Mouse (Mus musculus): Measurements from ENCODE around the gene Bst2. TPM values are rescaled to one million over a fixed set of nuclear protein-coding genes. Genes with fewer than 3 reads are reported as not detected.
"Not testable (repeated sequence)": the region's sequence is repeated elsewhere in the genome, so short reads cannot be mapped to it uniquely, and the experiment has no call there.

The Bst2 gene
- polyA plus RNA-seq, 1 experiment from 2014 or later = 34.0 TPM

DNA sequence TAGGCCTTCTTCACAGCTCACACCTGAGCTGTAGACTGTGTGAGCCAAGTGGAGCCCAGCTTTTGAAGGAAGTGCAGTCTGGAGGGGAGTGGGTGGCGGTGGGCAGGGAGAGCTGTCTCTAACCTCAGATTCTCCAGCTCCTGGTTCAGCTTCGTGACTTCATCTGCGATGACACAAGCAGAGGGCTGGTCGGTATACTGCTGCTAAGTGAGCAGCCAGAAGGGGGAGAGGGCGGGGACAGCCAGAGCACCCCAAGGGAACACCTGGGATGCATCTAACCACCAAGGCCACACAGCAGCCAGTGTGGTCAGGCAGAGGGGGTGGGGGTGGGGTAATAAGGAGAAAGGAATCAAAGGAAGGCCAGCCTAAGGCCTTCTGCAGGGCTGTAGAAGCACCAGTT is 1.6 kb downstream of the Bst2 start:
- H3K36me3 ChIP-seq = no peaks in the 10 kb centered on the region
- peaks cover 14% of the 10 kb centered on the region for H3K4me1 ChIP-seq
- H3K4me2 ChIP-seq = peak overlapping the region; percentile 69
- peak overlapping the region; percentile 60 for H3K9ac ChIP-seq
- no peaks in the 10 kb centered on the region for H3K9me3 ChIP-seq
- no peak overlapping the region for H3K27ac ChIP-seq (replicated peaks)
- 66% methylated on average over 5 of the region's 5 CpGs for WGBS
- no peak for ATAC-seq (ENCODE audit: extremely low read depth, insufficient number of reproducible peaks, low FRiP score, low TSS enrichment)
- H3K4me3 ChIP-seq = 0 out of 2 replicates have a peak overlapping the region, but pooled peaks have one; percentile 58
- peaks cover 22% of the 10 kb centered on the region for H3K27me3 ChIP-seq (replicated peaks)

DNA sequence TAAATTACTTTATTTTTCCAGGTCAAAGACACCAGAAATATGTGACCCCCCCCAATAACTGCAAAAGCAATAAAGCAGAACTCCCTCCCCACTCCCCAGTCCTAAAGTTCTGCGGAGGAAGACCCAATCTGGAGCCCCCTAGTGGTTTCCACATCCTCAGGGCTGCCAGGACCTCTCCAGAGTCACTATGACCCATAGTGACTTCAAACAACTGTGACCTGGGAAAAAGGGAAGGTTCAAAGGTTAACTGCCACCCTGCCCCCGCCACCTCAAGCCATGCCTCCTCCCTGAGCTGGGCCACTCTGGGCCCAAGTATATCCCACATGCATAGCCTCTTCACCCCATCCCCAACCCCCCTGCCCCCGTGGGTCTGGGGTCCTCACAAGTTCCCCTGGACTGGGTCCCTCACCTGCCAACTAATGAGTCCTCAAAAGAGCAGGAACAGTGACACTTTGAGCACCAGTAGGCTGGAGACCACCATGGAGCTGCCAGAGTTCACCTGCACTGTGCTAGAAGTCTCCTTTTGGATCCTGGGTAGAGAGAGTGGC is 2.9 kb downstream of the Bst2 start:
- H3K4me3 ChIP-seq = no peak overlapping the region
- peaks cover 17% of the 10 kb centered on the region for H3K27me3 ChIP-seq (replicated peaks)
- H3K27ac ChIP-seq (replicated peaks) = no peak overlapping the region
- peaks cover 14% of the 10 kb centered on the region for H3K4me1 ChIP-seq
- no peak overlapping the region for H3K9ac ChIP-seq
- H3K4me2 ChIP-seq = no peak overlapping the region
- no peaks in the 10 kb centered on the region for H3K9me3 ChIP-seq
- 34% methylated on average over 3 of the region's 3 CpGs for WGBS
- no peaks in the 10 kb centered on the region for H3K36me3 ChIP-seq
- ATAC-seq (ENCODE audit: extremely low read depth, insufficient number of reproducible peaks, low FRiP score, low TSS enrichment) = no peak

DNA sequence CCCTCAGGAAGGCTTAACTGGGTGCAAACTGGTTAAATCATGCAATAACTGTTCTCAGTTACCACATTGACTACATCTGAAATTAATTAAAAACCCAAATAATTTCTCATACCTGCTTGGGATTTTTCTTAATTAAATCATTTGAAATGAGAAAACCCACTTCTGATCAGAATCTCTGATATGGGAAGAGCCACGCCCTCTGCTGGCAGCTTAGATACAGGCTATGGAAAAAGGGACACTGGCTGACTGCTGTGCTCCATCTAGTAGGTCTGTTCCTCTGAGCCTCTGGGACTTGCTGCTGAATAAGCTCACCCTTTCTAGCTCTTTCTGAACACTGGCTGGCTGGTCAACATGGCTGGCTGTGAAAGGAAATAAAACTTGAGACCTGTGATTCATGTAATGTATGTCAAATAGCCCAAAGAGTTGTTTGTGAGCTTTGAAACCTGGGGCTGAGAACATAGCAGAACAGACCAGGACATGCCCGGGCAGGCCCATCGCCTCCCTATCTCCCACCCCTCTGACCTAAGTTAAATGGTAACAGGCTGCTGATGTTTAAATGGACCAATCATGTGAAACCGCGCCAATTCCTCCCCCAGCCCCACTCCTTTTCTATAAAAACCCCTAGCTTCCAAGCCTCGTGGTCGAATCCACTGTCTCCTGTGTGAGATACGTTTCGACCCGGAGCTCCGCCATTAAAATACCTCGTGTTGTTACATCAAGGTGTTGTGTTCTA is 6.4 kb downstream of the Bst2 start:
- H3K27ac ChIP-seq (replicated peaks); ATAC-seq (ENCODE audit: extremely low read depth, insufficient number of reproducible peaks, low FRiP score, low TSS enrichment); H3K9ac ChIP-seq; H3K4me2 ChIP-seq; H3K9me3 ChIP-seq; H3K4me3 ChIP-seq; H3K36me3 ChIP-seq: not testable (repeated sequence)
- WGBS = 70% methylated on average over 5 of the region's 12 CpGs
- peaks cover 11% of the 10 kb centered on the region; the same call in 1 of the 2 replicates for H3K27me3 ChIP-seq (replicated peaks)
- H3K4me1 ChIP-seq = peaks cover 28% of the 10 kb centered on the region

- peak; percentile 34; the same call in 1 of the 2 replicates for ATAC-seq (ENCODE audit: extremely low read depth, insufficient number of reproducible peaks, low FRiP score, low TSS enrichment)
- Histone ChIP-seq H3K27me3 (replicated peaks) (peaks cover 25% of the 10 kb centered on the region), H3K4me2 (no peak overlapping the region), H3K9me3 (no peaks in the 10 kb centered on the region), H3K9ac (no peak overlapping the region), H3K27ac (replicated peaks) (peak overlapping the region; percentile 87), H3K4me3 (no peak overlapping the region), H3K36me3 (no peaks in the 10 kb centered on the region), H3K4me1 (peaks cover 37% of the 10 kb centered on the region)
- WGBS = 66% methylated on average over 11 of the region's 11 CpGs
These were observed 8.7 kb downstream of the Bst2 start for GRCm38 (mm10) chr8:71528362-71529073.

DNA sequence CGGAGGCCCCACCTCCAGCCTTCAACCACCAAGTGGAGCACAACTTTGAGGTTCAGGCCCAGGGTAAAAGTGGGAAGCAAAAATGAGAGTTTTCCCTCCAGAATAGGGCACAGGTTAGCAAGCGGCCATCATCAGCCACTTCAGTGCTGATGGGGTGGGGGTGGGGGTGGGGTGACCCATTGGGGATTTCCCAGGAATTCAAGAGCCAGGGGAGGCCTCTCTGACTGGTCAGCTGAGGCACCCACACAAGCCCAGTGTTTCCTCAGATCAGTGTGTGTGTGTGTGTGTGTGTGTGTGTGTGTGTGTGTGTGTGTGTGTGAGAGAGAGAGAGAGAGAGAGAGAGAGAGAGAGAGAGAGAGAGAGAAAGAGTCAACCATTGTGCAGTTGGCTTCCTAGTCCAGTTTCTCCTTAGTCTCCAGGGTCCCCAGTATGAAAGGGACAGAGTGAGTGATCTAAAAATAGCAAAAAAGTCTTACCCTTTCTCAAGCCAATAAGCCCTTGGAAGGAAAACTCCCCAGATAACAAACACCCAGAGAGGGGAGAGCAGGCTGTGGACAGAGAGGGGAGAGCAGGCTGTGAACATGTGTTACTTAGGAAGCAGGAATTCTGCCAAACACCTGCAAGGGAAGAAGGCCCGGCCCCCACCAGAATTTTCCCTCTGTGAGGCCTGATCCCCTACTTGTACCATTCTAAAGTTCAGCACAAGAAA is 9.9 kb downstream of the Bst2 start:
- Histone ChIP-seq H3K4me1 (peaks cover 37% of the 10 kb centered on the region), H3K9ac (peak overlapping the region; percentile 50), H3K4me3 (no peak overlapping the region), H3K9me3 (no peaks in the 10 kb centered on the region), H3K27ac (replicated peaks) (peak overlapping the region; percentile 87), H3K36me3 (no peaks in the 10 kb centered on the region), H3K4me2 (peak overlapping the region; percentile 11; the same call in 1 of the 2 replicates), H3K27me3 (replicated peaks) (peaks cover 25% of the 10 kb centered on the region)
- WGBS = 37% methylated on average over 3 of the region's 3 CpGs
- ATAC-seq (ENCODE audit: extremely low read depth, insufficient number of reproducible peaks, low FRiP score, low TSS enrichment) = no peak

DNA sequence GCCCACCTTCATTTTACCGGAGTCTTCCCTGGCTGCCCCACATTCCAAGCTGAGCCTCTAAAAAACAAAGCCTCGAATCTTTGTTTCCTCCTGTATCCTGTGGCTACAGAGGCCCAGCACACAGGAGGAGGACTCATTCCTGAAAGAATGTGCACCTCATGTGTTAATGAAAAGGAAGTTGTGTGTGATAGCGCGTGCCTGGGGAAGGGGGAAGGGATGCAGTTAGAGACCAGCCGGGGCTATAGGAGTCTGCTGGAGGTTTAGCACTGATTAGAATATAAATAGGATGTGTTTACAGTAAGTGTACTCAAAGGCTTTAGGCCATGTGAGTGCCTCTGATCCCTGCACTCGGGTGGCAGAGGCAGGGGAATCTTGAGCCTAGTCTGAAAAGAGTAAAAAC is 11.0 kb downstream of the Bst2 start:
- Histone ChIP-seq H3K4me2 (peak overlapping the region; percentile 61; the same call in 1 of the 2 replicates), H3K27ac (replicated peaks) (peak overlapping the region; percentile 87), H3K9me3 (no peaks in the 10 kb centered on the region), H3K36me3 (no peaks in the 10 kb centered on the region), H3K9ac (peak overlapping the region; percentile 50; the same call in 1 of the 2 replicates), H3K4me3 (no peak overlapping the region), H3K27me3 (replicated peaks) (peaks cover 25% of the 10 kb centered on the region), H3K4me1 (peaks cover 46% of the 10 kb centered on the region)
- no peak for ATAC-seq (ENCODE audit: extremely low read depth, insufficient number of reproducible peaks, low FRiP score, low TSS enrichment)
- whole genome bisulfite sequencing = 8% methylated on average over 6 of the region's 6 CpGs

DNA sequence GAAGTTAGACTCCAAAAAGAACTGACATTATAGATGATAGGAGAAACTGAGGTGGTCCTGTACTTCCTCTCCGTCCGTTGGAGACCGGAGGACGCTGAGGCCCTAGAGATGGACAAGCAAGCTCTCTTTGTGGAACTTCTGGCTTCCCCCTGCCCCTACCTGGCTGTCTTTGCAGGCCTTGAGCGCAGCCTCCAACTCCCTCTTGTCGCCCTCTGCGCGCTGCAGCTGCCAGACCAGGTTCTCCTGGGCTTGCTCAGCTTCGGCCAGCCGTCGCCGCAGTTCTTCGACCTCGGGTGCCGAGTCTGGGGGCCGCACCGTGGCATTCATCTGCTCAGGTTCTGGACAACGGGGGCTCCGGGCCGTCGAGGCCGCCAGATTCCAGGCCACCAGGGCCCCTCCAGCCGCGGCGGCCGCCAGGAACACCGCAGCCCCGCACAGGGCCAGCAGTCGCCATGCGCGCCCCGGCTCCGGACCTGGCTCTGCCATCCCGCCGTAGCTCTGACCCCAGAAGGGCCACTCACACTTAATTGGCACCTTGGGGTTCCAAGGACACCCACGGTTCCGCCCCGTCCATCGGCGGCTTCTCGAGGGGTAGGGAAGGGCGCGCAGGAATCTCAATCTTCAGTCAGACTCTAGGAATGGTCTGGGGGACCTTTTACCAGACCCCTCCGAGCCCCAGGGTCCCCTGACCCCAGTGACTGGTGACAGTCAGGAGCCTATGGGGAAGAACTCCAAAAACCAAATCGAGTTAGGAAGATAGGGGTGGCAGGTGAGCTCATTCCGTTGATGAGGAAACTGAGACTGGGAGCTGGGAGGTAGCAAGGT is 11.8 kb downstream of the Bst2 start, which contains the start of gene Ccdc194:
Gene Ccdc194, minus strand, starts transcription at position 486 of the 825 bp plus-strand sequence.
- H3K9me3 ChIP-seq = no peaks in the 10 kb centered on the region
- 12% methylated on average over 46 of the region's 46 CpGs for WGBS
- H3K9ac ChIP-seq = peak within 1 kb of the TSS; percentile 74
- peak within 1 kb of the TSS; percentile 87 for H3K27ac ChIP-seq (replicated peaks)
- H3K27me3 ChIP-seq (replicated peaks) = peaks cover 32% of the 10 kb centered on the region
- H3K4me1 ChIP-seq = peaks cover 48% of the 10 kb centered on the region
- peak within 1 kb of the TSS; percentile 61 for H3K4me2 ChIP-seq
- ATAC-seq (ENCODE audit: extremely low read depth, insufficient number of reproducible peaks, low FRiP score, low TSS enrichment) = no peak
- H3K4me3 ChIP-seq = peak within 1 kb of the TSS; percentile 35
- H3K36me3 ChIP-seq = no peaks in the 10 kb centered on the region

- Histone ChIP-seq H3K27me3 (replicated peaks) (peaks cover 37% of the 10 kb centered on the region), H3K27ac (replicated peaks) (no peak overlapping the region), H3K4me3 (0 out of 2 replicates have a peak overlapping the region, but pooled peaks have one; percentile 3), H3K36me3 (no peaks in the 10 kb centered on the region), H3K4me2 (peak overlapping the region; percentile 42), H3K4me1 (peaks cover 28% of the 10 kb centered on the region), H3K9ac (peak overlapping the region; percentile 56; the same call in 1 of the 2 replicates), H3K9me3 (no peaks in the 10 kb centered on the region)
- peak; percentile 62 for ATAC-seq (ENCODE audit: extremely low read depth, insufficient number of reproducible peaks, low FRiP score, low TSS enrichment)
- 3% methylated on average over 17 of the region's 17 CpGs for WGBS
These were observed 15.6 kb downstream of the Bst2 start for GRCm38 (mm10) chr8:71521634-71522033.

DNA sequence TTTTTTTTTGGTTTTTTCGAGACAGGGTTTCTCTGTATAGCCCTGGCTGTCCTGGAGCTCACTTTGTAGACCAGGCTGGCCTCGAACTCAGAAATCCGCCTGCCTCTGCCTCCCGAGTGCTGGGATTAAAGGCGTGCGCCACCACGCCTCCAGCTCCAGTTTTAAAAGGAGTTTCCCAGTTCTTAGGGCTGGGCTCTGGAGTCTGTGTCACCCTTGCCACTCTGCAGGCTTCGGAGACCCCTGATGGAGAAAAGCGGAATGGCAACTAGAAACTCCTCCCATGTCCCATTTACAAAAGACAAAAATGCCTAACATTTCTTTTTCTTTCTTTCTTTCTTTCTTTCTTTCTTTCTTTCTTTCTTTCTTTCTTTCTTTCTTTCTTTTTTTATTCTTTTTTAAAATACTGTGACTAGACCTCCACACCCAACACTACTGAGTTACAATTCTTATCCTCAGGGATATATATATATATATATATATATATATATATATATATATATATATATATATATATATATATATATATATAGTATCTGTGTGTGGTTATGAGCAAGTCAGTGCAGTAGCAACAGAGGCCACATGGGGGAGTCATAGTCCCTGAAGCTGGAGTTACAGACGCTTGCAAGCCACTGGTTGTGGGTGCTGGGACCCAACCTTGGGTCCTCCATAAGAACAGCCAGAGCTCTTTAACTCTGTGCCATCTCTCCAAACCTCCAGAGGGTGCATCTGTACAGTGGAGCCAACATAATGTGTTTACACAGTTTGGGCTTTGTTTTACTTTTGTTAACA is 18.0 kb downstream of the Bst2 start:
- ATAC-seq (ENCODE audit: extremely low read depth, insufficient number of reproducible peaks, low FRiP score, low TSS enrichment); H3K9ac ChIP-seq; H3K4me3 ChIP-seq; H3K9me3 ChIP-seq; H3K36me3 ChIP-seq; H3K27ac ChIP-seq (replicated peaks); H3K4me2 ChIP-seq: not testable (repeated sequence)
- Histone ChIP-seq H3K4me1 (peaks cover 11% of the 10 kb centered on the region), H3K27me3 (replicated peaks) (peaks cover 16% of the 10 kb centered on the region; the same call in 1 of the 2 replicates)
- WGBS = 33% methylated on average over 9 of the region's 10 CpGs

DNA sequence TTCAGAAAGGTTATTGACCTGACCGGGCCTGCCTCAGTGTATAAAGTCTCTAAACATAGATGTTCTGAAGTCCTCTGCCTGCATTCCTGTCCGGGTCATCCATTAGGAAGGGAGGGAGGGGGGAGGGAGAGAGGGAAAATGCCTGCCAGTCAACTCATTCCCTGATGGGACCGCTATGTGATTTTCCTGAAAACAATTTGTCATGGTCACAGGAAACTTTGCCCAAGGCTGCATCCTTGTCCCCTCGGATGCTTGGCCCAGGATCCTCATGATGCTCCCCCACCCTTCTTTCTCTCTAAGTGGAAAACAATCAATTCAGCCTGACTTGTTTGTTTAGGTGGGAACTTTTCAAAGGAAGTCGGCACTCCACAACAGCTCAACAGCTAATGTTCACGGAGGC is 20.5 kb downstream of the Bst2 start:
- Histone ChIP-seq H3K27me3 (replicated peaks) (peaks cover 17% of the 10 kb centered on the region), H3K4me2 (no peak overlapping the region), H3K27ac (replicated peaks) (no peak overlapping the region), H3K9me3 (no peaks in the 10 kb centered on the region), H3K9ac (no peak overlapping the region), H3K4me1 (peaks cover 8% of the 10 kb centered on the region), H3K36me3 (no peaks in the 10 kb centered on the region), H3K4me3 (no peak overlapping the region)
- ATAC-seq (ENCODE audit: extremely low read depth, insufficient number of reproducible peaks, low FRiP score, low TSS enrichment) = no peak
- 19% methylated on average over 6 of the region's 6 CpGs for WGBS
